Mouse (Mus musculus) myocyte (in vitro differentiated cells): ENCODE data around the gene Camkmt.

Source experiments
- E2F4 ChIP-seq: IDR thresholded peaks from one replicate; pipeline ENCODE4 v1.6.1; 2011; ENCODE audit warnings: mild to moderate bottlenecking, control low read depth, moderate library complexity; ENCODE audit not compliant: insufficient read depth
- MAX ChIP-seq: IDR thresholded peaks from one replicate; pipeline ENCODE4 v1.6.1; 2011; ENCODE audit warnings: low read depth, mild to moderate bottlenecking, control low read depth
- MYOD1 ChIP-seq, 3 experiments: IDR thresholded peaks; one replicate each; pipeline ENCODE4 v1.6.1; 2011; ENCODE audit warnings: control low read depth in 2 of 3, low read depth in 2 of 3, mild to moderate bottlenecking in 2 of 3, moderate library complexity in 1 of 3; ENCODE audit not compliant: insufficient read length in 2 of 3, control insufficient read depth in 1 of 3
- POLR2A ChIP-seq: IDR thresholded peaks from one replicate; pipeline ENCODE4 v1.6.1; 2011; ENCODE audit warnings: low read depth, mild to moderate bottlenecking, control low read depth, moderate library complexity; ENCODE audit not compliant: insufficient read length
- POLR2AphosphoS2 ChIP-seq: IDR thresholded peaks from one replicate; pipeline ENCODE4 v1.6.1; 2011; ENCODE audit warnings: low read depth, control low read depth; ENCODE audit not compliant: insufficient read length

GRCm38 (mm10) chr17:85271466-85272175 lies 181.3 kb downstream of the Camkmt start:
- TF ChIP-seq MYOD1 (IDR thresholded peaks at IDR 0.05; ENCODE audit: control insufficient read depth in 1 of 3, insufficient read length in 2 of 3, low read depth in 2 of 3) (no peak), MAX (no peak), E2F4 (no peak), POLR2AphosphoS2 (no peak), POLR2A (no peak)
